ENCODE assay signal across 15 mouse cellular contexts in the genomic region with DNA sequence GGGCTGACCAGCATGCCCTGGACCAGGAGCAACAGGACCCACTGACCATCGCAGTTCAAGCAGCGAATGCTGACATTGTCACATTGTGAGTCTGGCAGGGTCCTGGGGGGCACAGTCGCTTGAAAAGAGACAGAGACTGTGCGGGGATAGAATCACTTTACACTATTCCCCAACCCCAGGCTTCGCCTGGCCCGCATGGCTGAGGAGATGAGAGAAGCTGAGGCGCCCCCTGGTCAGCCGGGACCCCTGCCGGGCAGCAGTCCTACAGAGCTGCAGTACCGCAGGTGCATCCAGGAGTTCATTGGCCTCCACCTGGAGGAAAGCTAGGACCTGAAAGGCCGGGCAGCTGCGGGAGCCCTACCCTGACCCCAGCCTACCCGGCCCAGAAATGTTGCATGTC. TPM values are rescaled to one million over a fixed set of nuclear protein-coding genes. Genes with fewer than 3 reads are reported as not detected.
A peak's percentile ranks its signal among the peaks of the same experiment; 100 is the strongest.
DNase-seq lines count a peak whose midpoint lies in the region; ATAC-seq and TF ChIP-seq lines count a peak whose summit lies in the region.
"Had no signal": no experiment of that assay in that cellular context is flagged by ENCODE, and none has a peak within 500 bp of the region (broad histone marks: within the 10 kb centered on the region; RNA-seq: fewer than 3 reads in every experiment).

No protein-coding gene starts in this region.

- no peaks in the 10 kb centered on the region for H3K9me3 ChIP-seq in lung, postnatal 0 days (ENCODE audit: low read length)
- H3K9me3 ChIP-seq: heart, embryonic 13.5 days; hindbrain, embryonic 12.5 days; kidney, embryonic 15.5 days; megakaryocyte, embryonic 14.5 days had no signal

- no peaks in the 10 kb centered on the region for H3K4me1 ChIP-seq in lung, postnatal 0 days (ENCODE audit: insufficient read depth, low read depth, low read length)
- H3K4me1 ChIP-seq: hindbrain, embryonic 12.5 days; kidney, embryonic 15.5 days had no signal

- TF ChIP-seq CTCF in lung, postnatal 0 days (IDR thresholded peaks at IDR 0.05), result no peak

- H3K36me3 ChIP-seq in lung, postnatal 0 days (ENCODE audit: insufficient read depth, low read length), result peaks cover 22% of the 10 kb centered on the region

- no peak for ATAC-seq in lung, postnatal 0 days
- ATAC-seq: forebrain, embryonic 14.5 days had no signal

- H3K27ac ChIP-seq in lung, postnatal 0 days (ENCODE audit: low read length), result no peak overlapping the region
- H3K27ac ChIP-seq: heart, embryonic 13.5 days; hindbrain, embryonic 12.5 days; kidney, embryonic 15.5 days had no signal

- no peaks in the 10 kb centered on the region for H3K27me3 ChIP-seq in lung, postnatal 0 days (replicated peaks; ENCODE audit: insufficient read depth, low read length)
- H3K27me3 ChIP-seq: CH12.LX; heart, embryonic 13.5 days; hindbrain, embryonic 12.5 days; kidney, embryonic 15.5 days had no signal

- no peak for TF ChIP-seq EP300 in lung, postnatal 0 days (IDR thresholded peaks at IDR 0.05)

- H3K4me2 ChIP-seq in lung, postnatal 0 days (replicated peaks; ENCODE audit: low read depth, low read length), result no peak overlapping the region
- H3K4me2 ChIP-seq: heart, embryonic 13.5 days; hindbrain, embryonic 12.5 days; kidney, embryonic 15.5 days had no signal

- WGBS in lung, postnatal 0 days, result 80% methylated on average over 13 of the region's 13 CpGs

- intact Hi-C loops in gastrocnemius, postnatal 14 days (cut with DNase I; ENCODE audit: low total_unique reads), result no loop called here

- no peak overlapping the region for H3K9ac ChIP-seq in lung, postnatal 0 days (replicated peaks; ENCODE audit: low read depth)
- H3K9ac ChIP-seq: heart, embryonic 13.5 days; hindbrain, embryonic 12.5 days; kidney, embryonic 15.5 days had no signal

- H3K4me3 ChIP-seq in lung, postnatal 0 days (ENCODE audit: low read depth, low read length), result no peak overlapping the region
- H3K4me3 ChIP-seq: heart, embryonic 13.5 days; hindbrain, embryonic 12.5 days; kidney, embryonic 15.5 days; megakaryocyte, embryonic 14.5 days had no signal

- peak; percentile 2 for DNase-seq in adrenal gland, postnatal 10 days
- no peak for DNase-seq in adrenal gland, adult 8-10 months
- peak; percentile 7 to 15 for DNase-seq in gastrocnemius, postnatal 4 days (ENCODE audit: low spot score in 2 of 2)
- no peak for DNase-seq in gastrocnemius, postnatal 14 days
- peak; percentile 0 for DNase-seq in lung, postnatal 10 days
- DNase-seq in lung, postnatal 0 days (ENCODE audit: low spot score), result no peak
- peak; percentile 15 for DNase-seq in urinary bladder, adult 2 months (ENCODE audit: low spot score)
- no peak for DNase-seq in urinary bladder, adult 18-20 months (ENCODE audit: low spot score in 2 of 2)
- DNase-seq: gastrocnemius, postnatal 25 days had no signal

RNA-seq across cellular contexts. Expression of a gene that starts 14.0 kb away (rescaled TPM):
- 10 to 100 TPM; 16.9 to 29.4 TPM for total RNA-seq in adrenal gland, postnatal 10 days (2021)
- 10 to 100 TPM; 18.2 to 49.2 (median 30.9) TPM for total RNA-seq in adrenal gland, adult 8-10 months (2022)
- total RNA-seq in gastrocnemius, postnatal 4 days (2021), result 10 to 100 TPM; 30.1 to 31.6 TPM
- 10 to 100 TPM; 10.1 to 10.3 TPM for total RNA-seq in gastrocnemius, postnatal 14 days (2021)
- polyA plus RNA-seq in lung, postnatal 0 days (2015; fragmentation: Nextera tagmentation; extraction: Ambion mirVana), result 12.7 and 13.4 TPM in 2 replicates
- 23.7 and 29.2 TPM in 2 replicates for polyA plus RNA-seq in urinary bladder, adult 2 months (2012; rRNA removed)

RNA-seq across cellular contexts. Expression of a gene that starts 14.1 kb away (rescaled TPM):
- total RNA-seq in adrenal gland, postnatal 10 days (2021), result 10 to 100 TPM; 27.9 to 39.0 TPM
- total RNA-seq in adrenal gland, adult 8-10 months (2022), result 10 to 100 TPM; 23.2 to 51.5 (median 41.4) TPM
- total RNA-seq in gastrocnemius, postnatal 4 days (2021), result 10 to 100 TPM; 27.4 to 30.1 TPM
- 10 to 100 TPM in 1 of 2 experiments, 1 to 10 TPM in 1; 9.2 to 13.1 TPM for total RNA-seq in gastrocnemius, postnatal 14 days (2021)
- polyA plus RNA-seq in lung, postnatal 0 days (2015; fragmentation: Nextera tagmentation; extraction: Ambion mirVana), result 29.3 and 29.9 TPM in 2 replicates
- polyA plus RNA-seq in urinary bladder, adult 2 months (2012; rRNA removed), result 43.7 and 55.5 TPM in 2 replicates

RNA-seq across cellular contexts. Expression of a gene that starts 36.3 kb away (rescaled TPM):
- 10 to 100 TPM; 29.0 to 29.3 TPM for total RNA-seq in adrenal gland, postnatal 10 days (2021)
- 10 to 100 TPM; 32.3 to 34.6 (median 33.3) TPM for total RNA-seq in adrenal gland, adult 8-10 months (2022)
- total RNA-seq in gastrocnemius, postnatal 4 days (2021), result 10 to 100 TPM; 22.0 to 25.2 TPM
- 10 to 100 TPM; 15.4 to 15.9 TPM for total RNA-seq in gastrocnemius, postnatal 14 days (2021)
- polyA plus RNA-seq in lung, postnatal 0 days (2015; fragmentation: Nextera tagmentation; extraction: Ambion mirVana), result 31.7 and 34.8 TPM in 2 replicates
- polyA plus RNA-seq in urinary bladder, adult 2 months (2012; rRNA removed), result 26.5 and 32.3 TPM in 2 replicates

RNA-seq across cellular contexts. Expression of a gene that starts 36.4 kb away (rescaled TPM):
- 10 to 100 TPM; 17.6 to 18.4 TPM for total RNA-seq in adrenal gland, postnatal 10 days (2021)
- total RNA-seq in adrenal gland, adult 8-10 months (2022), result 10 to 100 TPM; 16.4 to 29.0 (median 17.9) TPM
- total RNA-seq in gastrocnemius, postnatal 4 days (2021), result 10 to 100 TPM; 14.0 to 17.6 TPM
- total RNA-seq in gastrocnemius, postnatal 14 days (2021), result 10 to 100 TPM; 16.5 to 17.0 TPM
- polyA plus RNA-seq in lung, postnatal 0 days (2015; fragmentation: Nextera tagmentation; extraction: Ambion mirVana), result 10.8 and 13.8 TPM in 2 replicates
- polyA plus RNA-seq in urinary bladder, adult 2 months (2012; rRNA removed), result 17.1 and 18.5 TPM in 2 replicates

RNA-seq across cellular contexts. Expression of a gene that starts 38.0 kb away (rescaled TPM):
- total RNA-seq in adrenal gland, postnatal 10 days (2021), result 10 to 100 TPM; 72.3 to 73.4 TPM
- total RNA-seq in adrenal gland, adult 8-10 months (2022), result 10 to 100 TPM; 64.3 to 87.8 (median 77.0) TPM
- 10 to 100 TPM; 59.6 to 74.0 TPM for total RNA-seq in gastrocnemius, postnatal 4 days (2021)
- 10 to 100 TPM; 46.3 to 51.7 TPM for total RNA-seq in gastrocnemius, postnatal 14 days (2021)
- polyA plus RNA-seq in lung, postnatal 0 days (2015; fragmentation: Nextera tagmentation; extraction: Ambion mirVana), result 66.6 and 67.0 TPM in 2 replicates
- polyA plus RNA-seq in urinary bladder, adult 2 months (2012; rRNA removed), result 55.1 and 63.4 TPM in 2 replicates

Comparison
In these comparisons a context has a peak if more than half of its experiments do, and no peak if none do; other contexts are left out.
1. DNase-seq: peak in adrenal gland, postnatal 10 days (single experiment), gastrocnemius, postnatal 4 days (2 of 2), lung, postnatal 10 days (single experiment) and urinary bladder, adult 2 months (single experiment); none in adrenal gland, adult 8-10 months (single experiment), gastrocnemius, postnatal 14 days (single experiment), lung, postnatal 0 days (single experiment) and urinary bladder, adult 18-20 months (0 of 2).